Mouse (Mus musculus) heart, adult 10 weeks (tissue): Measurements from ENCODE around the gene Slc39a11. TPM values are rescaled to one million over a fixed set of nuclear protein-coding genes. Genes with fewer than 3 reads are reported as not detected.

Source experiments
- polyA plus RNA-seq: library from polyadenylated mRNA; stranded (reverse); fragments of 350-450 nt; fragmentation: Illumina TruSeq; extraction: RNeasy Lipid Tissue Mini Kit (QIAGEN cat#74804); gene quantifications from one replicate; pipeline ENCODE4 v1.2.3, GENCODE M21; 2014; ENCODE audit warnings: low read depth, low replicate concordance

Gene Slc39a11
- polyA plus RNA-seq = 3.4 TPM

DNA sequence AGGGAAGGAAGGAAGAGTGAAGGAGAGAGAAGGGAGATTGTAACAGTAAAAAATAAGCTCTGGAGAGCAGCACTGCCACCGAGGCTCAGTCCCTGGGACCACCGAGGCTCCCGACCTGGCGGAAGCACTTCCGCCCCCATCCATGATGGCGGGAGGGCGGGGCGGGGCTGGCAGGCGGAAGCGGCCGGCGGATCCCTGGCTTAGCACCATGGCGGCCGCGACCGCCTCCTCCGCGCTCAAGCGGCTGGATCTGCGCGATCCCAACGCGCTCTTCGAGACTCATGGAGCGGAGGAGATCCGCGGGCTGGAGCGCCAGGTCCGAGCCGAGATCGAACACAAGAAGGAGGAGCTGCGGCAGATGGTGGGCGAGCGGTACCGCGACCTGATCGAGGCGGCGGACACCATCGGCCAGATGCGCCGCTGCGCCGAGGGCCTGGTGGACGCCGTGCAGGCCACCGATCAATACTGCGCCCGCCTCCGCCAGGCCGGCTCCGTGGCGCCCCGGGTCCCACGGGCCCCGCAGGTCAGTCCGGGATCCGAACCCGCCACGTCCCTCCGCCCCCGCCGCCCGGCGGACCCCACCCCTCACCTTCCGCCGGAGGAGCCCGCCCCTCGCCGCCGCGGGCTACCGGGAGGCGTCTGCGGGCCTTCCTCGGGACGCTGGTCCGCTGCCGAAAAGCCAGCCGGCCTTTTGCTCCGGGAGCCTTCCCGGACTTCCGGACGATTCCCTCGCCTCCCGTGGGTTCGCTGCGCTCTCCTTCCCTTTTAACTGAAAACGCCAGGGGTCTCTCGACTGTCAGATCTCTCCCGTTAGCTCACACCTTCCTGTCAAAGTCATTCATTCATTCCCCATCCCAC is at the start of gene Slc39a11:
TSS of gene Slc39a11 (minus strand) at position 727 of the 858 bp plus-strand sequence.

GRCm38 (mm10) chr11:113683957-113684706 is 34.3 kb upstream of the Slc39a11 start, which contains the start of the genes Fam104a and D11Wsu47e:
Fam104a (minus strand) TSS chr11:113684155.
D11Wsu47e (plus strand) TSS chr11:113684412.

GRCm38 (mm10) chr11:113648690-113649352 is 1.1 kb downstream of the Slc39a11 start, which contains the start of gene Cog1:
Cog1 (plus strand) TSS chr11:113649169.

GRCm38 (mm10) chr11:113618672-113619419 is 31.0 kb downstream of the Slc39a11 start, which contains the start of gene Sstr2:
Sstr2 (plus strand) TSS chr11:113619342.

Other genes with a start within 250 kb of the Slc39a11 start
- not detected for gene Sstr2, start 30.7 kb downstream of the Slc39a11 start, polyA plus RNA-seq
- gene Cog1, start 910 bp downstream of the Slc39a11 start, polyA plus RNA-seq = 21.2 TPM
- gene Fam104a, start 34.1 kb upstream of the Slc39a11 start, polyA plus RNA-seq = 13.7 TPM
- 9.0 TPM for gene D11Wsu47e, start 34.3 kb upstream of the Slc39a11 start, polyA plus RNA-seq
- not detected for gene Cpsf4l, start 59.9 kb upstream of the Slc39a11 start, polyA plus RNA-seq
- gene Cdc42ep4, start 101.8 kb upstream of the Slc39a11 start, polyA plus RNA-seq = 13.2 TPM